Mouse (Mus musculus): Measurements from ENCODE around the gene Kdf1.

The Kdf1 gene

DNA sequence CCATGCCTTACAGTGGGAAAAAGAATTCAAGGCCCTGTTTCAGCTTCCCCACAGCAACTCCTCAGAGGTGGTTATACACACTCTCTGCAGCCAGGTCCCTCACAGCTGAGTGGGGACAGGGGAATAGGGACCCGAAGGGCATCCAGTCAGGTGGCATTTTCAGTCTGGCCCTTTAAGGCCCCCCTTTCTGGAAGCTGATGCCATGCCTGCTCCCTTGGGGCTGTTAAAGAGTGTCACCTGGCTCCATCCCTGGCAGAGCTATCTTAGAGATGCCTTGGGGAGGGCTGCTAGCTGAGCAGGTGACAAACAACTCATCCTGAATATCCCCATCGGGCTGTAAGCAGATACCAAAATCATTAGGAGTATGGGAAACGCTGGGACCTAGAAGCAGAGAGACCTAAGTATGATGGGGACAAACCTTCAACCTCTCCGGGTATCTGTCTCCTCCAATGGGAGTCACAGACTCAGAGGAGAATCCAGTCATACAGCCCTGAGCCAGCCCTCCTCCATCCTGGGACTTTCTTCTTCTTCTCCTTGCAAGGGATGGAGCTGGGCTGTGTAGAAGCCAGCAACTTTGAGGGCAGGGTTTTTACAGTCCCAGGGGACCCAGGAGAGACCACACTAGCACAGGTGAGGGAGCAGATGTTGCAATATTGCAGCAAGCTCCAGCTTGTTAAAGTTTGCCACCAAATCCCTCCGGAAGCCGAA is 21.9 kb upstream of the Kdf1 start:
- no peak for DNase-seq (ENCODE audit: low read depth, low spot score)

DNA sequence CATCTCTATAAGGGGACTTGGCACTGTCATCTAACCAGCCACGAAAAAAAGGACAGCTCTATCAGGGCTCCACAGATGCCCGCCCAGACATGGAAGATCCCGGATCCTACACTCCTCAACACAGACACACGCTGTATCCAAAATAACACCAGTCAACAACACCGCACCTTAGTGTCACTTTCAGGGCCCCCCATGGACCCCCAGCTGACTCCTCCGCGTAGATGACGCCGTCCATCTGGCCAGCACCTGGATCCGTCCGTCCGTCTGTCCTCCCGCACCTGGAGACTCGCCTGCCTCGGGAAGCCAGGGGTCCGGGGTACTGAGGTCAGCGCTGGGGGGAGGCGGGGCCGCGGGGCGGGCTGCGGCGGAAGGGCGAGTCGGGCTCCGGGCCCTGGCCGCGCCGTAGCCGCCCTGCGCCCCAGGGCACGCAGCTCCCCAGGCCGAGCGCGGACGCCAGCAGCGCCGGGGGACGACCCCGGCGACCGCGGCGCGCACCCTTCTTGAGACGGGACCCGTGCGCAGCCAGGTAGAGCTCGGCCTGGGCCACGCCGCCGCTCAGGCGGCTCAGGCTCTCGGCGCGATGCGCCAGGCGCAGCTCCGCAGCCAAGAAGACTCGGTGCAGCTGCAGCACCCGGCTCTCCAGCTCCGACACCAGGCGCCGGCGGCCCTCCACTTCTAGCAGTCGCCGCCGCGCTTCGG is 21.2 kb upstream of the Kdf1 start:
- peak; percentile 32 for DNase-seq (ENCODE audit: low read depth, low spot score)

DNA sequence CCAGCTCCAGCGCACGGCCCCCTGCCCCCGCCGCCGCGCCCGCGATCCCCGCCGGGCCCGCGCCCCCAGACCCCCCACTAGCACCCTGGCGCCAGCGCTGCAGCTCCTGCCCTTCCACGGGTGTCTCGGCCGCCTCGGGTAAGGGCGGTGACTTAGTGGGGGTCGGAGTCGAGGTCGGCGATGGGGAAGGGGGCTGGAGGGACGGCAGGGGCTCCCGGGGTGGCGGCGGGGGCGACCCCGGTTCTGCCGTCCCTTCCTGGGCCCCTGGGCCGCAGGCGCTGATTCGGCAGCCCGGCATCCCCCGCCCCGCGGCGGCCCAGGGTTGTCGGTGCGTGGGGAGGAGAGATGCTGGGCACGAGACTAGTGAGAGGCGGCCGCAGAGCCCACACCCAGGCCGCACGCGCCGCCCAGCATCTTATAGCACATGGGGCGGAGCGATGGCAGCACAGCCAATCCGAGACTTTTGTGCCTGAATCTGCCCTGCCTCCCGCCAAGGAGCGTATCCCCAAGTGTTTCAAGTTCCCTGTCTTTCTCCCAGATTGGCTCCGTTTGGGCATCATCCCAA is 20.5 kb upstream of the Kdf1 start, which contains the start of gene Trnp1:
Gene Trnp1 (minus strand): TSS at position 391 of the 565 bp plus-strand sequence.
- peak; percentile 88 for DNase-seq (ENCODE audit: low read depth, low spot score)

DNA sequence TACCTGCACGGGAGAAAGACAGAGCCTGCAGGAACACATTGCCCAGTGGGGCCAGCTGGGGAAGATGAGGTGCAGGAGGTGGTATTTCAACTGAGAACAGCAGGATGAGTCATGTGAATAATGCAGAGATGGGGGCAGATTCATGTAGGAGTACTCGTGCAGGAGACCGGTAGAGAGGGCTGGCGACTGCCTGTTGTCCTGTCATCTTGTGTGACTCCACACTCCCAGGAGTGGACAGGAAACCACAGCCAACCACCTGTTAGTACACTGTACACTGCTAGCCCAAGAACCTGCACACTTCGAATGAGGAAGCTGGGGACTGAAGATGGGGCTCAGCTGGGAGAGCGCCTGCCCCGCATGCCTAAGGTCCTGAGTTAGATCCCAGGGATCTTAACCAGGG is 17.2 kb upstream of the Kdf1 start:
- no peak for DNase-seq (ENCODE audit: low read depth, low spot score)

DNA sequence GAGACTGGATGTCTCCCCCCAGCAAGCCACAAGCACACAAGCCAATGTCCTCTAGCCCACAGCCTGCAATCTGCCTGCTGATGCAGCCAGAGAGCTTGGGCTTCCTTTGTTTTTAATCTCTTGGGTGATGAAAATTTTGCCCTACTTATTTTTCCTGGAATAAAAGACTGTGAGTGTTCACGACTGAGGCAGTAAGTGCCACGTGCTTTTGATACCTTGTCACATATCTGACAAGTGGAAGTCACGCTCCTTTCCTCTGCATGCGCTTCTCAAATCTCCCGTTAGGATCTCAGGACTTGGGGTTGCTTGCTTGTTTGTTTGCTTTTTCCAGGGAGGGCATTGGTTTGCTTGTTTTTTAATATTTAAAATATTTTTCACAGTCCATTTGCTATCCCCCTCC is 14.5 kb upstream of the Kdf1 start:
- no peak for DNase-seq (ENCODE audit: low read depth, low spot score)

DNA sequence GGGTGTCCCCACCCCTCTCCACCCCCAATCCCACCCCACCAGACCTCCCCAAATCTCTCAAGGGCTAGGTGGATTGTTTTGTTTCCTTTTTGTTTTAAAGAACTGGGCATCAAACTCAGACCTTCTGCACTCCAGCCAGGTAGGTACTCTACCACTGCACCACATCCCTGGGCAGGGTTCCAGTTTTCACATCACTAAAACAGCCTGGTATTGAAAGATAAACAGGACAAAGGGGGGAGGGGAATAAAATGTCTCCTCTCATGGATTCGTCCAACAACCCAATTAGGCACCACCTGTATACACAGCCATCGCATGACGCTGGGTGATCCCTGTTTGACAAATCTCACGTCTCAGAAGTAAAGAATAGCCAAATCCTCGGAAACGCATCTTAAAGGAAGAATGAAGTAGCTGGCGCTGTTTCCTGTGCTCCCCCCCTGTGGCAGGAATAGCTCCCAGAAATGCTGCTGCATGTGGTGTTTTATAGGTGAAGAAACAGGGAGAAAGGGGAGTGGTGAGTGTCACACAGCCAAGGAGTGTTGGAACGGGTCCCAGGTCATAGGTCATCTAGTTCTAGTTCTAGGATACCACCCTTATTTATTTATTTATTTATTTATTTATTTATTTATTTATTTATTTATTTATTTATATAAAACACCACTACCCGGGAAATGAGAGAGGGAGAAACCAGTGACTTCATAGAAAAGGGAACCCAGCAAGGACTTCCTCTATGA is 13.8 kb upstream of the Kdf1 start:
- DNase-seq (ENCODE audit: low read depth, low spot score), result no peak

DNA sequence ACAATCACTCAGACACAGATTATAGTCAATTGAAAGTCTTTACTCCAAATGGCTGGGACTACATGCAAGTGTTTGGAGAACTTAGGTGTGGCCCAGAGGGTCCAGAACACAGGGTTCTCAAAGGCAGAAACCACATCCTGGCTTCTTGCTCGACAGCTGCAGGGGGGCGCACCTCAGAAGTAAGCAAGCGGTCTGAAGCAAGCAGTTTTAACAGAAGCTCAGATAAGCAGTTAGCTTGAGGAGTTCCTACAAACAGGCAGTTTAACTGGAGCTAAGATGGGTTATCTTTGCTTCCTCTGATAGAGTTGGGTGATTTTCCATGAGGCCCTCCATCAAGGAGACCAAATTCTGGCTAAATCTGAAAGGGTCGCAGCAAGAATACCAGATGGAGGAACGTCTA is 12.2 kb upstream of the Kdf1 start:
- DNase-seq (ENCODE audit: low read depth, low spot score), result no peak

DNA sequence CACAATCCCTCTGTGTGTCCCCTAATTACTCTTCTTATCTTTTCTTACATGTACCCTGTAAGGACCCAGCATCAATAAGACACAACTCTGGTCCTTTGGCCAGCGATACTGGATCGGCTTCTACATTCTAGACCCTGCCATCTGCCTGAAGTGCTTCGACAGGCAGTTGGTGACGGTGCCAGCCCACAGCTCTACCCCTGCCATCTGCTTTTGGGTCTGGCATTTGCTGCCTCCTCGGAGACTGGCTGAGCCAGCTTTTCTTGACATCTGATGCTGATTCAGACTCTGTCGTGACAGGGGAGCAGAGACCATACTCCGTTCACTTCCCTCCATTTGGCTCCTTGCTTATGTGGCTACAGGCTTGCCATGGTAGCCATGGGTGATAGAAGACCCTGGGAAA is 9.8 kb upstream of the Kdf1 start:
- no peak for DNase-seq (ENCODE audit: low read depth, low spot score)

DNA sequence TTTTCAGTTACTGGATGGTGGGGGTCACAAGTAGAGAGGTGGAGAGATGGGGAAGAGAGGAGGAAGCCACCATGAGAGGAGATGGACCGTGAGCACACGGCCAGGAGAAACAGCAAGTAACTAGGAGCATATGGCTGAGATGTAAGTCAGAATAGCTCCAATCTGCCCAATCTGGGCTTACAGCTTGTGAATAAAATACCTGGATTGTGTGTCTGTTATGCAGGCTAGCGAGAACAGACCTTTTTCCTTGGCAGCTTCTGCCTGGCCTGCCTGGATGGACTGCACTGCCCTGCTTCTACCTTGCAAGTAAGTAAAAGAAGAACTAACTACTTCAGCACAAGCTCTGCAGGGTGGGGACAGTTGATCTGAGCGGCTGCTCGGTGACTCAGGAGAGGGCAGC is 7.7 kb upstream of the Kdf1 start:
- no peak for DNase-seq (ENCODE audit: low read depth, low spot score)

DNA sequence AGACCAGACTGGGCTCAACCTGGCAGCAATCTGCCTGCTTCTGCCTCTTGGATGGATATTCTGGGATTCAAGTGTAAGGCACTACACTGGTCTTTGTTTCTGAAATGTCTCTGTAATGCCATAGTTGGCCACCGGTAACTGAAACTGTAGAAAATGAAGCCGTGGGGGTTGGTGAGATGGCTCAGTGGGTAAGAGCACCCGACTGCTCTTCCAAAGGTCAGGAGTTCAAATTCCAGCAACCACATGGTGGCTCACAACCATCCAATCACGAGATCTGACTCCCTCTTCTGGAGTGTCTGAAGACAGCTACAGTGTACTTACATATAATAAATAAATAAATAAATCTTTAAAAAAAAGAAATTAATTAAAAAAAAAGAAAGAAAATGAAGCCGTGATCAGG is 6.3 kb upstream of the Kdf1 start:
- DNase-seq (ENCODE audit: low read depth, low spot score), result peak; percentile 41

DNA sequence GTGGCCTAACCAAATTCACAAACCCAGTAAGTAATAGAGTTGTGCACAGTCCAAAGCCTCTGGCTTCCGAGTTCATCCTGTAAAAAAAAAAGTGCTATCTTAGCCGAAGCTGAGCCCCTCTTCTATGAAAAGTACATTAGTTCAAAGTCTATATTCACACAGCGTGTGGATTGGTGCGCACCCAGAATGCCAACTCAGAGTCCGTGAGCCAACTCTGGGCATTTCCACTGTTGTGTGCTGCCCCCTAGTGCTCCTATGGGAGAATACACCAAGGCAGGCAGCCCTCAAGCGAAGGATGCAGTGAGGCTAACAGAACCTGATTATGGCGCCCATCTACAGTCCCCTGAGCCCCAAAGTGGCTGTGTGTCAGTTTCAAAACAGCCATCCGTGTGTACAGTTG is 5.8 kb upstream of the Kdf1 start:
- DNase-seq (ENCODE audit: low read depth, low spot score), result peak; percentile 79

DNA sequence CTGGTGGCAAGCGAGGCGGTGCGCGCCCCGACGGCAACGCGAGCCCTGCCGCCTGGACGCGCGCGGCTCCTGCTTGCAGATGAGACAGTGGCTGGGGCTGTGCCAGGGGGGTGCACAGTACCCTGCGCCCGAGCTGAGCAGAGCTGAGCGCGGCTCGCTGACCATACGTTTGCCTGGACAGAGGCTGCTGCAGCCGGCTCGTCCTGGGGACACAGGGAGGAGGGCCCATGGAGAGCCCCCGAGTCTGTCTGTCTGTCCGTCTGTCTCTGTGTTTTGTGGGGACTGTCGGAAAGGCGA is 554 bp downstream of the Kdf1 start:
- DNase-seq (ENCODE audit: low read depth, low spot score), result no peak

DNA sequence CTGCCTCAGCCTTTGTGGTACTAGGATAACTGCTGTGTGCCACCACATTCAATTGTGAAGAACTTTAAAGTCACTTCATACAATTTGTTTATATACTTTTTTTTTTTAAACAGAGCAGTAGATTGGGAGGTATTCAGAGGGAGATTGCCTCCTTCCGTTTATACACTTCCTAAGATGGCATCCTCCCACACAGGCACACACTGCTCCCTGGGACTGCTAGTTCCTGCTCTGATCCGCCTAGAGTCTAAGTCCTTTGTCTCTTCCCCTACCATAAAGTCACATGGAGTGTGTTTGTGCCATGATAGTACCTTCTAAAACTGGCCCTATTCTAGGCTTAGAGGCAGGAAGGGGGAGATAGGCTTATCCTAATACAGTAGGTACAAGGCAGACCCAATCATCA is 2.7 kb downstream of the Kdf1 start:
- no peak for DNase-seq (ENCODE audit: low read depth, low spot score)

DNA sequence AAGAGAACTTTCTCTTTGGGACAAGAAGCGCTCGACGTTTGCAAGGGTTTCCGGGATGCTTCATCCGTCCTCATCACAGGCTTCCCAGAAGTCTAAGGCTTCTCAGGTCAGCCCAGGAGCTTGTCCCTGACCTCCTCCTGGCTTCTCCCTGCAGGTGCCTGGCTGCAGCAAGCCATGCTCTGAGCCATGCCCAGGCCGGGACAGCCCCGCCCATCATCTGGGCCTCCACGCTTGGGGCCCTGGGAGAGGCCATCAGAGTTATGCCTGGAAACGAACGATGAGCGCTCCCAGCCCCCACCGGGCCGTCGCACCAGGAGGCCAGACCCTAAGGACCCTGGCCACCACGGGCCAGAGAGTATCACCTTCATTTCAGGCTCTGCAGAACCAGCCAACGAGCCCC is 9.0 kb downstream of the Kdf1 start:
- DNase-seq (ENCODE audit: low read depth, low spot score), result no peak

DNA sequence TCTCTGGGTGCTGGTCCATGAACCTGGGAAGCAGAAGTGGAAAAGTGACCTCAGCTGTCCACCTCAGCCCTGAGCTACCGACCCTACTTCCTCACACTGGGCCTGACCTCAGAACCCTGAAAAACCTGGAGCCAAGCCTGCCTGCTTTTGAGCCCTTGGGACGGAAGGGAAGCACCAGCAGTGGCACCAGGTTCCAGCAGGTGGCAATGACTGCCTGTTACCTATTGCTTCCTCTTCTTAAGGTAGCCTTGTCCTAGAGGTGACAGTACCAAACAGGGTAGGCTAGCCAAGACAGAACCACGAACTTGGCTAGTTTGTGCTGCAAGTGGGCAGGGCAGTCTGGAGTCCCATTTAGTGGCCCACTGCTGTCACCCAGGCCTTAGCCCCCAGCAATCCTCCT is 14.0 kb downstream of the Kdf1 start:
- peak; percentile 23 for DNase-seq (ENCODE audit: low read depth, low spot score)

DNA sequence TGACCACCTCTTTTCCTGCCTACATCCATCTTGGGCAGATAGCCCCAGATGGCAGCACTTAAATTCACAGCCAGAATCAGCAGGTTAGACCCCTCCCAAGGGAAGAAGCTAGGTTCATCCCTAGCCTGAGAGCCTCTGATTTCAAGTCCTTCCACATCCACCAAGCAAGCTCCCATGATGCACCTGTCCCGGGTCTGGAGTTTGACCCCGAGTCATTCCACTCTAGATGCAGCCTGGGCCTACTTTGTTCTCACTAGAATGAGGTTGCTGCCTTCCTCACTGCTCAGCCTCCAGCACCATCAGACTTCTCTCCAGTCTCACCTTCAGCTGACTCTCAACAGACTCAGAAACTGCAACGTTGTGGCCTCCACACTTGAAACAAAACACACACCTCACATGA is 17.3 kb downstream of the Kdf1 start:
- no peak for DNase-seq (ENCODE audit: low read depth, low spot score)

DNA sequence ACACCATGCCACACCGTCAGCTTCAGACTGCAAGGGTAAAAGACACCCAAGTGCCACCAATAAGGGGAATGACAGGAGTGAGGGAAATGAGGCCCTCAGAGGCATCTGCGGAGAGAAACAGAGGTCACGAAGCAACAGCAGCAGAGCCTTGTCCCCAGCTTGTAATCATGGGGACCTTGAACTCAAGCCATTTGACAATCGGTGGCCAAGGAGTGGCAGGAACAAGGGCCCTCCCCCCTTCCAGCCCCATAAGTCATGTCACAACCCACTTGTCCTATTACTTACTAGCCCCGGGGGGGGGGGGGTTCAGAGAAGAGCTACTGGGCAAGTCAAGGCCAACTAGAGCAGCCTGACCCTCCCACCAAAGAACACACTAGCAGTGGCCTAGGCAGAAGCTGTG is 17.9 kb downstream of the Kdf1 start:
- no peak for DNase-seq (ENCODE audit: low read depth, low spot score)

DNA sequence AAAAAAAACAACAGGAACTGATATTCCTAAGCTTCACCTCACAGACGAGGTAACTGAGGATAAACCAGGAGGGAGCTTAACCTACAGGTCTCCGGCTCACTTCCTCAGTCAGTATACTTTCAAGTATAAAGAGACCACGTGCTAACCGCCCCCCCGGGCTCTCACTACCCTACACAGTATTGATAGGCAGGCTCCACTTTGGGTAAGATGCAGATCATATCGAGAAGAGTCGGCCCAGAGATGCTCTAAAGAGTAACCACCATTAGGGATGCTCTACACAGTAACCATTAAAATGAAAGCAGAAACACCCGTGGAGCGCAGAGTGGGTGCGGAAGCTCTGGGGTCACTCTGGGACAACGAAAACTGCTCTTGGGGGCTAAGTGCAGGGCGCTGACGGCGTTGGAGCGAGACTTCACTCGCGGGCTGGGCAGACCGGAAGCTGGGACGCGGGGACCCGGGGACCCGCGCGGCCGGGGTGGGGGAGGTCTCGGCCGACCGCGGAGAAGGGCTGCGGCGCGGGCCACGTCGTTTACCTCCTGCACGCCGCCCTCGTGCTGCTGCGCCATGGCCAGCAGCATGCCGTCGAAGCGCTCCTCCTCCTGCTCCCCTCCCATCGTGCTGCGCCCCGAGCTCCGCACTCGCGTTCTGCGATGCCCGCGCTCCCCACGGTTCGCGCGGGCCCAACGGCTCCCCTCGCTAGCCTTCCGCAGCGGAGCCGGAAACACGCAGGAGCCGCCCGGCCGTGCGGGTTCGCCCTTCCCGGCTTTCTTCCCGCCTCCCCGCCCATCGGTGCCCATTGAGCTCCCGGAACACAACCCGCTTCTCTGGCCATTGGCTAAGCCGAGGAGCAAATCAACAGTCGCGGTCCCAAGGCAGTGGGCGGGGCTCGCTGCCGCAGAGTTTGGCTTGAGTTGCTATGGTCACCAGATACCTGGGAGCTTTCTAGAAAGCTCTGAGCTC is 26.8 kb downstream of the Kdf1 start, which contains the start of gene Nudc:
Gene Nudc (minus strand): TSS at position 725 of the 960 bp plus-strand sequence.
- peak; percentile 96 for DNase-seq (ENCODE audit: low read depth, low spot score)

DNA sequence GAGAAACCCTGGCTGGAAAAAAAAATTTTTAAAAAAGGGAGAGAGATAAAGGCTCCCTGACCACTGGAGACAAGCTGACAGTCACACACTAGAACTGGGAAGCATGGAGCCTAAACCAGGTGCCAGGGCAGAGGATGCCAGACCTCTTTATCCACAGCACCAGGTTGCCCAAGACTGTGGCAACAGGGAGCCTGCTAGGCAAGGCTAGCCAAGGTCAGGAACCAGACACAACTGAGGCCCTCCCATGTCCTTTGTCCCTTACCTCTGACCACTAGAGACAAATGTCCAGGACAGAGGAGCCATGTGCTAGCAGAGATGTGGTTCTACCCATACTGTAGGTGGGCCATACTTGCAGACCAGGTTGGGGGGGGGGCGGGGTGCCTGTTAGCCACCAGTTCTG is 33.3 kb downstream of the Kdf1 start:
- DNase-seq (ENCODE audit: low read depth, low spot score), result no peak

DNA sequence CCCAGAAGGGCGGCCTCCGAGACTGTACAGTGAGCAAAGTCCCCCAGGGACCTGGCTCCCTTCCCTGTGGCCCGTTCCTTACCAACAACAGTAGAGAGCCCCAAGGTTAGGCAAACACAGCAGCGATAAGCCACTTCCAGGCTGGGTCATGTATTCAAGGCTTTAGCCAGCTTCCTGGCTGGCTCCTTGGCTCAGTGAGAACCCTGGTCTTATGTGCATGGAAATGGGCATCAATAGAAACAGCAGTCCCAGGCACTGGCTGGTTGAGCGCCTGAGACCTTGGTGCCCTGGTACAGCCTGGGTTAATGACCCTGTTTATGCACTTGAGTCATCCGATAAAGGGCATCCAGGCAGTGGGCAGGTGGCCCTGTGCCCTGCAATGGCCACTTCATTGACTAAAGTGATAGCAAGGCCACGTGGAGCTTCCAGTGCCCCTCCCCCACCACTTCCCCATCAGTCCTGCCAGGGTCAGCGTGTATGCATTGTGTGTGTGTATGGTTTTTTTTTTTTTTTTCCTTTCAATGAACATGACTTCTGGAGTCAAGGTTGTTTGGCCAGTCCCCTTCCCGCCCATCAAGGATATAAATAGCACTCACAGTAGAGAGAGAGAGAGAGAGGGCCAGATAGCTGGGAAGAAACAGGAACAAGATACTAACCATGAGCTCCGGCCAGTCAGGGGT is 34.1 kb downstream of the Kdf1 start, which contains the start of gene Nr0b2:
Gene Nr0b2 (plus strand): TSS at position 609 of the 680 bp plus-strand sequence.
- DNase-seq (ENCODE audit: low read depth, low spot score), result no peak
